Mouse (Mus musculus) G1E (cell line): ENCODE data around the gene Pitx3.

Experiments
- CTCF ChIP-seq: IDR thresholded peaks from 2 replicates; pipeline ENCODE4 v1.5.1; 2012; ENCODE audit warnings: low read depth, low read length, inconsistent platforms, mixed read lengths
- GATA1 ChIP-seq: IDR thresholded peaks from 2 replicates; pipeline ENCODE4 v1.6.1; 2012; ENCODE audit warnings: borderline replicate concordance, low read length, inconsistent platforms, mixed read lengths

- TF ChIP-seq CTCF, result no peak
- TF ChIP-seq GATA1, result no peak
Measured at GRCm38 (mm10) chr19:46123876-46124275, 24.2 kb downstream of the Pitx3 start.
